Mouse (Mus musculus) spleen, adult 2 months (tissue): ENCODE results near the gene Cwc27. TPM values are rescaled to one million over a fixed set of nuclear protein-coding genes. Genes with fewer than 3 reads are reported as not detected.

Experiments used
- DNase-seq, 2 experiments: peaks; one replicate each; pipeline versions ENCODE4 v3.0.0 to v3.0.0-alpha.2; 2012 to 2021; ENCODE audit warnings: low spot score in 2 of 2, low read depth in 1 of 2
- H3K27ac ChIP-seq: fragments of 200-500 bp; 2 replicates; pipeline ENCODE4 v1.5.1; 2012; ENCODE audit warnings: low read length, inconsistent platforms; ENCODE audit not compliant: insufficient read depth
- H3K27me3 ChIP-seq: fragments of 200-500 bp; 2 replicates; pipeline ENCODE4 v1.6.1; 2012; ENCODE audit warnings: mild to moderate bottlenecking, moderate library complexity, low read length, inconsistent platforms; ENCODE audit not compliant: control insufficient read depth, insufficient read depth
- H3K36me3 ChIP-seq: fragments of 200-500 bp; 2 replicates; pipeline ENCODE4 v1.6.1; 2012; ENCODE audit warnings: mild to moderate bottlenecking, low read length, inconsistent platforms; ENCODE audit not compliant: control insufficient read depth, insufficient read depth
- H3K4me1 ChIP-seq: fragments of 200-500 bp; 2 replicates; pipeline ENCODE4 v1.6.1; 2011; ENCODE audit warnings: inconsistent platforms; ENCODE audit not compliant: control insufficient read depth, insufficient read depth, insufficient read length
- H3K4me3 ChIP-seq: fragments of 200-500 bp; 2 replicates; pipeline ENCODE4 v1.5.1; 2011; ENCODE audit warnings: mild to moderate bottlenecking, inconsistent platforms; ENCODE audit not compliant: insufficient read depth, insufficient read length; ENCODE audit errors: extremely low read depth
- CTCF ChIP-seq: fragments of 200-500 bp; IDR thresholded peaks from 2 replicates; pipeline ENCODE4 v1.5.1; 2011; ENCODE audit warnings: mild to moderate bottlenecking, inconsistent platforms; ENCODE audit not compliant: insufficient read depth, insufficient read length, insufficient replicate concordance; ENCODE audit errors: extremely low read depth
- POLR2A ChIP-seq: fragments of 200-500 bp; IDR thresholded peaks from 2 replicates; pipeline ENCODE4 v1.6.1; 2011; ENCODE audit warnings: low read depth, low read length, inconsistent platforms
- WGBS: fragments of 180-500 bp; shearing (Covaris S2); methylation state at CpG from one replicate; pipeline ENCODE4 v1.1.7; 2018; 5-methylcytosine and 5-hydroxymethylcytosine counted together
- polyA plus RNA-seq: library from polyadenylated mRNA; depleted of rRNA; stranded (reverse); fragments of >200 nt; gene quantifications from 2 replicates; pipeline ENCODE4 v1.2.3, GENCODE M21; 2012

The Cwc27 gene
- polyA plus RNA-seq, 1 experiment: 2.4 TPM

GRCm38 (mm10) chr13:104805681-104806080, 11.3 kb downstream of the Cwc27 start:
- peaks cover 15% of the 10 kb centered on the region for H3K36me3 ChIP-seq
- no peak overlapping the region for H3K27ac ChIP-seq
- no peak overlapping the region for H3K4me3 ChIP-seq
- no peak for TF ChIP-seq CTCF
- TF ChIP-seq POLR2A: no peak
- H3K27me3 ChIP-seq: no peaks in the 10 kb centered on the region
- DNase-seq: peak in 1 of 2 experiments; percentile 9
- H3K4me1 ChIP-seq: no peaks in the 10 kb centered on the region
- WGBS: 48% methylated on average over 3 of the region's 3 CpGs

GRCm38 (mm10) chr13:104799566-104800182, 17.3 kb downstream of the Cwc27 start:
- WGBS: 92% methylated on average over 7 of the region's 7 CpGs
- Histone ChIP-seq H3K27me3 (no peaks in the 10 kb centered on the region), H3K4me1 (no peaks in the 10 kb centered on the region), H3K4me3 (no peak overlapping the region), H3K27ac (no peak overlapping the region), H3K36me3 (peaks cover 17% of the 10 kb centered on the region)
- TF ChIP-seq CTCF: no peak
- TF ChIP-seq POLR2A: no peak
- DNase-seq: no peak

GRCm38 (mm10) chr13:104799067-104799466, 17.9 kb downstream of the Cwc27 start:
- TF ChIP-seq CTCF: no peak
- TF ChIP-seq POLR2A: no peak
- 95% methylated on average over 8 of the region's 8 CpGs for WGBS
- no peak overlapping the region for H3K27ac ChIP-seq
- no peak overlapping the region for H3K4me3 ChIP-seq
- H3K27me3 ChIP-seq: no peaks in the 10 kb centered on the region
- no peak for DNase-seq
- peaks cover 16% of the 10 kb centered on the region for H3K36me3 ChIP-seq
- H3K4me1 ChIP-seq: no peaks in the 10 kb centered on the region

- H3K27me3 ChIP-seq: no peaks in the 10 kb centered on the region
- H3K4me3 ChIP-seq: no peak overlapping the region
- no peaks in the 10 kb centered on the region for H3K4me1 ChIP-seq
- no peak for DNase-seq
- TF ChIP-seq CTCF (no peak), POLR2A (no peak)
- 72% methylated on average over 3 of the region's 3 CpGs for WGBS
- peaks cover 12% of the 10 kb centered on the region for H3K36me3 ChIP-seq
- no peak overlapping the region for H3K27ac ChIP-seq
These were observed 22.5 kb downstream of the Cwc27 start for GRCm38 (mm10) chr13:104794421-104794820.

GRCm38 (mm10) chr13:104792184-104792583, 24.8 kb downstream of the Cwc27 start, which contains the start of gene Srek1ip1:
TSS of gene Srek1ip1 (plus strand) at chr13:104792484.
- H3K4me3 ChIP-seq: no peak within 1 kb of the TSS
- H3K27me3 ChIP-seq: no peaks in the 10 kb centered on the region
- no peak for TF ChIP-seq CTCF
- no peak for TF ChIP-seq POLR2A
- H3K27ac ChIP-seq: no peak within 1 kb of the TSS
- DNase-seq: no peak
- no peaks in the 10 kb centered on the region for H3K4me1 ChIP-seq
- peaks cover 9% of the 10 kb centered on the region; the same call in 1 of the 2 replicates for H3K36me3 ChIP-seq
- WGBS: 94% methylated on average over 11 of the region's 11 CpGs

GRCm38 (mm10) chr13:104789663-104790062, 27.3 kb downstream of the Cwc27 start:
- DNase-seq: peak; percentile 11 to 13
- 8% methylated on average over 2 of the region's 2 CpGs for WGBS

GRCm38 (mm10) chr13:104787260-104787659, 29.7 kb downstream of the Cwc27 start:
- DNase-seq: no peak
- no peak overlapping the region for H3K27ac ChIP-seq
- no peaks in the 10 kb centered on the region for H3K27me3 ChIP-seq
- H3K36me3 ChIP-seq: peaks cover 4% of the 10 kb centered on the region; the same call in 1 of the 2 replicates
- H3K4me1 ChIP-seq: no peaks in the 10 kb centered on the region
- TF ChIP-seq CTCF: no peak
- TF ChIP-seq POLR2A: no peak
- WGBS: 92% methylated on average over 4 of the region's 4 CpGs
- H3K4me3 ChIP-seq: no peak overlapping the region

More at GRCm38 (mm10) chr13:104789663-104790062, 27.3 kb downstream of the Cwc27 start:
- Histone ChIP-seq H3K4me1 (no peaks in the 10 kb centered on the region), H3K27me3 (no peaks in the 10 kb centered on the region), H3K27ac (no peak overlapping the region), H3K4me3 (no peak overlapping the region), H3K36me3 (peaks cover 6% of the 10 kb centered on the region; the same call in 1 of the 2 replicates)
- no peak for TF ChIP-seq POLR2A
